Mouse (Mus musculus) cerebellum, adult 2 months (tissue): ENCODE data around the gene Zfp354a.

Experiments
- CTCF ChIP-seq: fragments of 200-500 bp; IDR thresholded peaks from 2 replicates; pipeline ENCODE4 v1.5.1; 2011; ENCODE audit warnings: low read depth, mild to moderate bottlenecking, control low read depth, low read length, moderate library complexity, borderline replicate concordance; ENCODE audit not compliant: insufficient read depth
- POLR2A ChIP-seq: fragments of 200-500 bp; IDR thresholded peaks from 2 replicates; pipeline ENCODE4 v1.6.1; 2011; ENCODE audit warnings: low read length, control low read depth, borderline replicate concordance; ENCODE audit not compliant: insufficient read depth

DNA sequence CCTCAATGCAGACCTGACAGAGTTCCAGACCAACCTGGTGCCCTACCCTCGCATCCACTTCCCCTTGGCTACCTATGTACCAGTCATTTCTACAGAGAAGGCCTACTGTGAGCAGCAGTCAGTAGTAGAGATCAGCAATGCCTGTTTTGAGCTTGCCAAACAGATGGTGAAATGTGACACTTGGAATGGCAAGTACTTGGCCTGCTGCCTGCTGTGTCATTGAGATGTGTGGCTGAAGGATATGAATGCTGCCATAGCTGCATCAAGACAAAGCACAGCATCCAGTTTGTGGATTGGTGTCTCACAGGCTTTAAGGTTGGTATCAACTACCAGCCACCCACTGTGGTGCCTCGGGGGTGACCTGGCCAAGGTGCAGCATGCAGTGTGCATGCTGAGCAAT, 48.2 kb downstream of the Zfp354a start:
- TF ChIP-seq CTCF (no peak), POLR2A (no peak)
